Mouse (Mus musculus): Measurements from ENCODE around the gene Zc3hav1.
A peak's percentile ranks its signal among the peaks of the same experiment; 100 is the strongest.

Zc3hav1 gene

GRCm38 (mm10) chr6:38297580-38298245 lies 56.7 kb downstream of the Zc3hav1 start:
- DNase-seq (ENCODE audit: low read depth, low spot score) = no peak

GRCm38 (mm10) chr6:38293708-38294107 lies 60.7 kb downstream of the Zc3hav1 start:
- peak; percentile 55 for DNase-seq (ENCODE audit: low read depth, low spot score)

GRCm38 (mm10) chr6:38292871-38293646 lies 61.3 kb downstream of the Zc3hav1 start:
- DNase-seq (ENCODE audit: low read depth, low spot score) = no peak

GRCm38 (mm10) chr6:38284422-38284821 lies 70.0 kb downstream of the Zc3hav1 start:
- no peak for DNase-seq (ENCODE audit: low read depth, low spot score)

DNA sequence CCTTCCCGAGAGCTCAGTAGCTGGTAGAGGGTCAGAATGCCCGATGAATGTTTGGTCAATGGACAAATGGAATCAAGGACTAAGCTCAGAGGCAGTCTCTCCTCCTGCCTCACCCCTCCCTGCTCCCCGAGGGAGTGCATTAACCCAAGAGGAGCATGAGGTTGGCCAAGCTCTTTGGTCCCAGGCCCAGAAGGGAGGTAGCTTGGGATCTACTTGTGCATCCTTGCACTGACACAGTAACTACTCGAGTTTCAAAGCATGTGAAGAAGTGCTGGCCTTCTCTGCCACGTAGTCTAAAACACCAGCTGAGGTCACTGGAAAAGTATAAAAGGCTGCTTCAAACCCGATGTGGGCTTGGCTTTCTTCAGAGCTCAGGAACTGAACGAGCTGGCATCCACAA lies 89.9 kb downstream of the Zc3hav1 start:
- DNase-seq (ENCODE audit: low read depth, low spot score) = peak; percentile 54

- DNase-seq (ENCODE audit: low read depth, low spot score) = no peak
These were observed 90.8 kb downstream of the Zc3hav1 start for GRCm38 (mm10) chr6:38263393-38264159.

DNA sequence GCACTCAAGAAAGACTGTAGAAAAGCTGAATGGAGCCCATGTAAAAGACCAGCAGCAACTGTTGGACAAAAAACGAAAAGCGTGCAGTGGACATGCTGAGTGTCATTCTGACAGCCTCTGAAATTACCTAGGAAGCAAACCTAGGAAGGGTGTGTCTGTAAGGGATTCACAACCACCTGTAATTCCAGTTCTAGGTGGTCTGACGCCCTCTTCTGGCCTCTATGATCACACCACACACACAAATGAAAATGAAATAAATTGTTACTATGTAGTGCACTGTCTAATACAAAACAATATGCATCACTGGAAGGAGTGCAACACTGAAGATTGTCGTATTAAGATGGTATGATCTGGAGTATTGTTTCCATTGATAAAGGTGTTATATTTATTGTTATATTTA lies 92.5 kb downstream of the Zc3hav1 start:
- no peak for DNase-seq (ENCODE audit: low read depth, low spot score)

- DNase-seq (ENCODE audit: low read depth, low spot score) = no peak
These were observed 96.9 kb downstream of the Zc3hav1 start for GRCm38 (mm10) chr6:38257506-38257905.

GRCm38 (mm10) chr6:38256793-38257192 lies 97.6 kb downstream of the Zc3hav1 start:
- no peak for DNase-seq (ENCODE audit: low read depth, low spot score)

GRCm38 (mm10) chr6:38255794-38256193 lies 98.6 kb downstream of the Zc3hav1 start:
- DNase-seq (ENCODE audit: low read depth, low spot score) = no peak

All from 3T3-L1 (cell line).